Mouse (Mus musculus): Measurements from ENCODE around the gene Elf1.

GRCm38 (mm10) chr14:79557796-79558195 is 76.8 kb downstream of the Elf1 start:
- TF ChIP-seq CTCF (IDR thresholded peaks at IDR 0.05; ENCODE audit: low read depth, low read length) (no peak), POLR2A (IDR thresholded peaks at IDR 0.05; ENCODE audit: borderline replicate concordance, low read depth, low read length) (no peak)
